Mouse (Mus musculus): ENCODE measurements around the gene Lman2.

The Lman2 gene

DNA sequence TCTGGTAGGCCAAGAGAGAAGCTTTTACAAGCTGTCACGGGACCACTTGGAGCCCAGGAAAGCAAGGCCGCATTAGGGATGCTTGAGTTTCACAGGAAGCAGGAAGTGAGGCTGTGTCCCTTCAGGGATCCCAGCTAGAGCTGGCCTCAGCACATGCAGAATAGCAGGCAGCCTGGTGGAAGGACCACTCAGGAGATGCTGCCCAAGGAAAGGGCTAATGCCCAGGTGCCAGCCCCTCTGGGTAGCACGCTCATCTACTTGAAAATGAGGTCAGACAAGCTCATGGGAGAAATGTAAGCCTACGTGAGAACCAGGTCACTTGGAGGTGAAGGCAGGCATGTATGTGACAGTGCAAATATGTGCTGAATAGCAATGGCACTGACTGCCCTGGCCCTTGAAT is 35.4 kb downstream of the Lman2 start:
- no peak for DNase-seq (ENCODE audit: low spot score)

DNA sequence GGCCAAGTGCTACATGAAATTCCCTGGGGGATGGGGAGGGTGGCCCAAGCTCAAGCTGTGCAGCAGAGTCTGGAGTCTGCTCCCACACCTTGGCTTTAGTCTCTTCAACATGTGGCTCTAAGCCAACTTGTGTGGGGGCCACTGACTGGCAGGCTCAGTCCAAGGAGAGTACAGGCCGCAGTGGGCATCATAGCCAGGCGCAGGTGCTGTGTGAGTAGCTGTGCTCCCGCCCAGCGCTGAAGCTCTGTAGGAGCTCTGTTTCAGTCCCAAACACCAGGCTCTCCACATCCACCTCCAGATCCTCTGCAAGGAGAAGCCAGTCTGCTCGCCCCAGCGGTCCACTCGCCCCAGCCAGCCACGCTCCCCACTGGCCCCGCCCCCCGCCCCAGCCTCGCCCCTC is 37.0 kb downstream of the Lman2 start:
- no peak for DNase-seq (ENCODE audit: low spot score)

DNA sequence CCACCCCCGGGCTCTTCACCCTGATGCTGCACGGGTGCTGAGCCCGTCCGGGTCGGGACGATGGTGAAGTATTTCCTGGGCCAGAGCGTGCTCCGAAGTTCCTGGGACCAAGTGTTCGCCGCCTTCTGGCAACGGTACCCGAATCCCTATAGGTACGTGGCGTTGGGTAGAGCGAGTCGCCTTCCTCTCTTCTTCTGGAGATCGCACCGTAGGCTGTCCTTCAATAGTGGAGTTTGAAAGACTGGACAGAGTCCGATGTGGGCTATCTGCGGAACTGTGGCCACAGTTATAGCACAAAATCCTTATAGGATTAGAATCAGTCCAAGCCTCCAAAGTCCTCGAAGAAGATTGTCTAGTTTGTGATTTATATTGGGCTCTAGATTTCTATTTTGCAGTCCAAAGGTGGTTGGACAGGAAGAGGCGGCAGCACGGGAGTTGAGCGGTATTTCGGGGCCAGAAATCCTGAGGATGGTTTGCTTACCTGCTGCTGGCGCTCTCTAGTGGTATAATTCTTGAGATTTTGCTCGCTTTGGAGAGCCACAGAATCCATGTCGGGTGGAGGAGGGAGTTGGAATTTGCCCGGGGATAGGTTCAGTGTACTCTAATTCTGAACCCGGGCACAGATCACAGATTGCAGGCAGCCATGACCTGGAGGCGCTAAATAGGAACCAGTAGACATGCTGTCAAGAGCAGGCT is 40.3 kb downstream of the Lman2 start:
- DNase-seq (ENCODE audit: low spot score): no peak

DNA sequence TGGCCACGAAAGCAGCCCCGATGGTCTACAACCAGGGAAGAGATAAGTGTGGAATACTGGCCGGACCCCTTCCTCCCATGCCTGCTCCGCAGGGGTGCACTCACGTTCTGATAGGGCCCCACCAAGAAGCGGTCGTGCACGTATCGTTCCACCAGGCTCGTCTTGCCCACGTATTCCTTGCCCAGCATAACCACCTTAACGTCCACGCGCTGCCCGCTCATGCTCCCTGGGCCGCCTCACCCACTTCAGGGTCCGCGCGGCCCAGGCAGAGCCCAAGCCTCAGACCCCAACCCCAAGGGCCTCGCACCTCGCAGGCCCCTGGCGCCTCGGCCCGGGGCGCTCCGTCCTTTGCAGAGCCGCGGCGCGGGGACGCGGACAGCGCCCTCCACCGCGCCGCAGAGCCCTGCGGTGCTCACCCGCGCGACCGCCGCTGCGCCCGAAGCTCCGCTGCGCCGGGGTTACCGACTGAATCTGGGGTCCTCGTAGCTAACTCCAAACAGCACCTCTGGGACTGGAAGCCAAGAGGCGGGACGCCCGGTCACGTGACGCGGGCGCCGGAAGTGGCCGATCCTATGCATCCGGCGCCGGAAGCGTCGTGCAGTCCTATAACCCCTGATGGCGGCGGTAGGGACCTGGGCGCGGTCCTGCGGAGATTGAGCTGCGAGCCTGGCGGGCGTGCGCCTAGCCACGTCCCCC is 41.0 kb downstream of the Lman2 start, which contains the start of gene Rab24:
Gene Rab24 (minus strand): TSS at position 513 of the 696 bp plus-strand sequence.
- DNase-seq (ENCODE audit: low spot score): peak; percentile 69

DNA sequence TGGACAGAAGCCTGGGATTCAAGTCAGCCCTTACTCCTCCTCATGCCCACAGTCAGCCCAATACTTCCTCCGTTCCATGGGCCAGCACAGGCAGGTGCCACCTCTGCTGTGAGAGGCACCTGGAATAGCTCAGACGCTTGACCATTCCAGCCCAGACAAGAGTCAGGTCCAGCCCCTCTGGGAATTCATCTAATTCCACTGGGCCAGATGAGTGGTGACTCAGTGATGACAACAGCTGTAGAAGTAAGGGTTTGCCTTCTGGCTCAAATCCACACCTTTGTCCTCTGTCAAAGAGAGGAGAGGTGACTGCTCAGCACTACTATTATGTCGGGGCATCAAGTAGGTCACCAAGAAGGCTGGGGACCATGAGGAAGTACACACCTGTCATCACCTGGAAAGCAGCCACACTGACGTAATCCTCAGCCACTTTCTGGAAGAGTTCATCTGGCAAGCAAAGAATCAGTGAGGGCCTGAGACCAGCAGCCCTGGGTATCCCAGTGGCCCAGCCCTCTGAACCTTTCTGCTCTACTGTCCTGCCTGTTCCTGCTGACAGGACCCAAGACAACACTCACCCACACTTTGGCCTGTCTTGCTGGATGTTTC is 42.6 kb downstream of the Lman2 start, which contains the start of gene Prelid1:
Gene Prelid1 (plus strand): TSS at position 570 of the 603 bp plus-strand sequence.
- no peak for DNase-seq (ENCODE audit: low spot score)

DNA sequence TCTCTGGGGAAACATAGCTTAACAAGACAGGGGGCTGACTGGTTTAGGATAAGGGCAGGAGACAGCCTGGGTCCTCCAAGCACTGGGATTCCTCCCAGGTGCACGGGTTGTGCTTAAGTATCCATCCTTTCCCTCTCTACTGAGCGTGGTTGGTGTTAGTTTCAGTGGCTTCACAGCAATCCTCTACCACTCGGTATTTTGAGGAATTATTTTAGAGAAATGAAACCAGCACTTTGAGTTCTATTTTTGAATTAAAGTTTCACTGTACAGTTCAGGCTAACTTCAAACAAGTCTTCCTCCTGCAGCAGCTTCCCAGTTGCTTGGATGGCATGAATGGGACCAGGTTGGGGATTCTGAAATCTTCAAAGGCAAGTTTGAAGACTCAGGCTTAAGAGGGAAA is 44.2 kb downstream of the Lman2 start:
- no peak for DNase-seq (ENCODE audit: low spot score)

DNA sequence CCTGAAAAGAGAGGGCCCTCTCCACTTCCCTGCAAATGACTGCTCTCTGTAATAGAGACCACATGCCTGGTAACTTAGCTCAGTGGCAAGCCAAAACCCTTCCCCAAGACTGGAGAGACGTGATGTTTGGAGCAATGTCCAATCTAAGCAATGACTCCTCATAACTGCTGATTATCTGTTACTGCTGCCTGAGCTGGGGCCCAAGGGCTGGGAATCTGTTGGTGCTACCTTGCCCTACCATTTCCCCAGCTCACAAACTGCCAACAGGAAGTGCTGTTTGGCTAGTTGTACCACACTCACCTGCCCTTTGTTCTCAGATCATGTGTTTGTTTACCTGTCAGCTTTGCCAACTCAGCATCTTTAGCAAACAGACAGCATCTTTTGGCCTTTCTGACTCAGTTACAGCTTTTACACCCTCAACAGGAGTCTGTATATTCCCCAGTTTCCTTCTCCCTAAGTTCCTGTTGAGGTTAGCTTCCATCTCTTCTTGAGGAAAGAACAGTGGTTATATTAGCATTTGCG is 47.6 kb downstream of the Lman2 start:
- DNase-seq (ENCODE audit: low spot score): no peak

DNA sequence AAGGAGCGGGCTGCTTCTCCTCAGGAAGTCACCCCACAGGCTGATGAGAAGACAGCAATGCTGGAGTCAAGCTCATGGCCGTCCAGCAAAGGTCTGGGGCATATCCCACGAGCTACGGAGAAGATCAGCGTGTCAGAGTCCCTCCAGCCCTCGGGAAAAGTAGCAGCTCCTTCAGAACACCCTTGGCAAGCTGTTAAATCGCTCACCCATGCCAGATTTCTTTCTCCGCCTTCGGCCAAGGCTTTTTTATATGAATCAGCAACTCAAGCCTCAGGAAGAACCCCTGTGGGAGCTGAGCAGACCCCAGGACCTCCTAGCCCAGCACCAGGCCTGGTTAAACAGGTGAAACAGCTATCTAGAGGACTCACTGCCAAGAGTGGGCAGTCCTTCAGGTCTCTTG is 49.5 kb downstream of the Lman2 start:
- DNase-seq (ENCODE audit: low spot score): no peak

DNA sequence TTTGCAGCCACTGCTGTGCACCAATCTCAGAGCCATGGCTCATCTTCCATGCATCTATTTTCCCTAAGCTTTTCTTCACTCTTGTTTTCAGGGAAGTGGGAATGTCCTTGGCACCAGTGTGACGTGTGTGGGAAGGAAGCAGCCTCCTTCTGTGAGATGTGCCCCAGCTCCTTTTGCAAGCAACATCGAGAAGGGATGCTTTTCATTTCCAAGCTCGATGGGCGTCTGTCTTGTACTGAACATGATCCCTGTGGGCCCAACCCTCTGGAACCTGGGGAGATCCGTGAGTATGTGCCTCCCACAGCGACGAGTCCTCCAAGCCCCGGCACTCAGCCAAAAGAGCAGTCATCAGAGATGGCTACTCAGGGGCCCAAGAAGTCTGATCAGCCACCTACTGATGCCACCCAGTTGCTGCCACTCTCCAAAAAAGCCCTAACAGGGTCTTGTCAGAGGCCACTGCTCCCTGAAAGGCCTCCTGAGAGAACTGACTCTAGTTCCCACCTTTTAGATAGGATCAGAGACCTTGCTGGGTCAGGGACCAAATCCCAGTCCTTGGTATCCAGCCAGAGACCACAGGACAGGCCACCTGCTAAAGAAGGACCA is 50.5 kb downstream of the Lman2 start:
- DNase-seq (ENCODE audit: low spot score): no peak

DNA sequence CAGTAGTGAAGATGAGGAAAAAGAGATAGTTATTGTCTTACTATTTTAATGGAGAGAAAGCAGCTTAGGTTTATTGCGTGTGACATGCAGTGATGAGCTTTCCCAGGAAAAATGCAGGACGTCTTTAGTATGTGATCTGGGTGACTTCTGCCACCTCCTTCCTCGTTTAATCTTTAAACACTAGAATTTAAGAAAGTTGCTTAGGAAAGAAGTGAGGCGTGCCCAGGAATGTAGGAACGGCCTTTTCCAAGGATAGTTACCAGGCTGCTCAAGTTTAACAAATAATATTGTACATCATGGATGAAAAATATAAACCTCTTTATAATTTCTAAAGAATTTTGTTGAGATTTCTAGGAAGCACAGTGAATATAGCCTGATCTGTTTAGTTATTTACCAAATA is 61.7 kb downstream of the Lman2 start:
- DNase-seq (ENCODE audit: low spot score): no peak

DNA sequence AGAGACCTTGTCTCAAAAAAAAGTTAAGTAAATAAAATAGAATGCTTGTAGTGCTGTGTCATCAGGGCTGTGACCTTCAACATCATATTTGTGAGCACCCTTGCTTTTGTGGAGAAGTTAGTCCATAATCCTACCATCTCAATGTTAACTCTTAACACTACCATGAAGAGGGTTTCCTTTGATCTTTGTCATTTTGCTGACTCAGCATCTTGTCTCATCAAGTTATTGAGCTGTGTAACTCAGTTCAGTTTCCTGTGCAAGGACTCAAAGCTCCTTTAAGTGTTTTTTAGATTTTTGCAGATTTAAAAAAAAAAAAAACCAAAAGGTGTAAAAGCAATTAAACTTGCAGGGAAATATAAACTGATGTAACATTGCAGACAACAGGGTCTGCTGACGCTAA is 65.8 kb downstream of the Lman2 start:
- DNase-seq (ENCODE audit: low spot score): no peak
